Mouse (Mus musculus) heart, postnatal 0 days (tissue): ENCODE results near the gene Kl. TPM values are rescaled to one million over a fixed set of nuclear protein-coding genes. Genes with fewer than 3 reads are reported as not detected.

Experiments used
- ATAC-seq: fragments of 200-750 bp; cut with Nextera tagmentation; 2 replicates; pipeline ENCODE4 v1.8.0; 2017; ENCODE audit warnings: low read depth, moderate number of reproducible peaks, moderate library complexity; ENCODE audit not compliant: insufficient read depth
- DNase-seq: peaks from one replicate; pipeline ENCODE4 v3.0.0-alpha.2; 2016; ENCODE audit warnings: low spot score
- H3K27ac ChIP-seq: fragments of 300-500 bp; sonication (generic); 2 replicates; pipeline ENCODE4 v1.5.1; 2014; ENCODE audit warnings: low read depth, mild to moderate bottlenecking
- H3K27me3 ChIP-seq: fragments of 300-500 bp; sonication (generic); 2 replicates; pipeline ENCODE4 v1.6.1; 2014; ENCODE audit warnings: low read length, mixed read lengths; ENCODE audit not compliant: control insufficient read depth, insufficient read depth
- H3K36me3 ChIP-seq: fragments of 300-500 bp; sonication (generic); replicated peaks from 2 replicates; pipeline ENCODE4 v1.6.1; 2014; ENCODE audit warnings: low read length, mixed read lengths; ENCODE audit not compliant: control insufficient read depth, insufficient read depth
- H3K4me1 ChIP-seq: fragments of 300-500 bp; sonication (generic); 2 replicates; pipeline ENCODE4 v1.6.1; 2014; ENCODE audit warnings: antibody characterized with exemption; ENCODE audit not compliant: control insufficient read depth, insufficient read depth
- H3K4me2 ChIP-seq: fragments of 300-500 bp; sonication (generic); 2 replicates; pipeline ENCODE4 v1.6.1; 2014; ENCODE audit warnings: low read depth, mild to moderate bottlenecking, low read length, moderate library complexity
- H3K4me3 ChIP-seq: fragments of 300-500 bp; sonication (generic); 2 replicates; pipeline ENCODE4 v1.5.1; 2014; ENCODE audit warnings: low read depth, low read length
- H3K9ac ChIP-seq: fragments of 300-500 bp; sonication (generic); replicated peaks from 2 replicates; pipeline ENCODE4 v1.6.1; 2014; ENCODE audit warnings: low read depth, low read length, mixed read lengths
- H3K9me3 ChIP-seq: fragments of 300-500 bp; sonication (generic); replicated peaks from 2 replicates; pipeline ENCODE4 v1.6.1; 2016; ENCODE audit warnings: low read length; ENCODE audit not compliant: control insufficient read depth
- CTCF ChIP-seq: IDR thresholded peaks from 2 replicates; pipeline ENCODE4 v1.5.1; 2016; ENCODE audit warnings: antibody characterized with exemption, control low read depth, low read depth
- EP300 ChIP-seq: IDR thresholded peaks from 2 replicates; pipeline ENCODE4 v1.6.1; 2016; ENCODE audit warnings: antibody characterized with exemption, low read depth
- WGBS: fragments of 180-500 bp; shearing (Covaris S2); extraction: QIAGEN DNeasy Blood & Tissue Kit; methylation state at CpG from one replicate; pipeline ENCODE4 v1.1.7; 2014; 5-methylcytosine and 5-hydroxymethylcytosine counted together
- polyA plus RNA-seq: library from polyadenylated mRNA; unstranded; fragments of >200 nt; fragmentation: Nextera tagmentation; extraction: Ambion mirVana; gene quantifications from 2 replicates; pipeline ENCODE4 v1.2.1, GENCODE M21; 2015
- total RNA-seq: library from RNA; depleted of rRNA; stranded (reverse); fragments of >200 nt; gene quantifications from 2 replicates; pipeline ENCODE4 v1.2.3, GENCODE M21; 2014; ENCODE audit warnings: low replicate concordance; rRNA removed

Kl gene
- total RNA-seq (0.04 and 0.08 TPM in 2 replicates), polyA plus RNA-seq (0.05 and 0.10 TPM in 2 replicates)

- peak; percentile 30; the same call in 1 of the 2 replicates for ATAC-seq
- no peak for DNase-seq
- Histone ChIP-seq H3K27ac (no peak within 1 kb of the TSS), H3K4me1 (0 out of 2 replicates have a peak, but pooled peaks cover 3% of the 10 kb centered on the region), H3K4me2 (peak within 1 kb of the TSS; percentile 85), H3K27me3 (peaks cover 50% of the 10 kb centered on the region), H3K36me3 (no peaks in the 10 kb centered on the region), H3K9ac (no peak within 1 kb of the TSS), H3K4me3 (peak within 1 kb of the TSS; percentile 51), H3K9me3 (no peaks in the 10 kb centered on the region)
- WGBS, result 2% methylated on average over 22 of the region's 22 CpGs
- TF ChIP-seq CTCF (no peak), EP300 (no peak)
Measured at GRCm38 (mm10) chr5:150952328-150952668, at the start of gene Kl. Kl (plus strand) TSS chr5:150952607.

GRCm38 (mm10) chr5:150906053-150907040 is 46.1 kb upstream of the Kl start:
- Histone ChIP-seq H3K4me1 (no peaks in the 10 kb centered on the region), H3K4me2 (no peak overlapping the region), H3K9me3 (peaks cover 4% of the 10 kb centered on the region; the same call in 1 of the 2 replicates), H3K9ac (no peak overlapping the region), H3K36me3 (no peaks in the 10 kb centered on the region), H3K4me3 (no peak overlapping the region), H3K27ac (no peak overlapping the region), H3K27me3 (no peaks in the 10 kb centered on the region)
- WGBS, result 26% methylated on average over 9 of the region's 9 CpGs
- ATAC-seq (no peak), DNase-seq (no peak)
- TF ChIP-seq EP300 (no peak), CTCF (no peak)

GRCm38 (mm10) chr5:150912156-150912555 is 40.3 kb upstream of the Kl start:
- Histone ChIP-seq H3K4me1 (no peaks in the 10 kb centered on the region), H3K9me3 (peaks cover 4% of the 10 kb centered on the region; the same call in 1 of the 2 replicates), H3K36me3 (no peaks in the 10 kb centered on the region), H3K4me3 (no peak overlapping the region), H3K4me2 (no peak overlapping the region), H3K9ac (no peak overlapping the region), H3K27ac (no peak overlapping the region), H3K27me3 (no peaks in the 10 kb centered on the region)
- DNase-seq (no peak), ATAC-seq (peak; percentile 27; the same call in 1 of the 2 replicates)
- TF ChIP-seq CTCF (no peak), EP300 (no peak)
- 13% methylated on average over 2 of the region's 2 CpGs for WGBS

GRCm38 (mm10) chr5:150912656-150913055 is 39.8 kb upstream of the Kl start:
- TF ChIP-seq CTCF (no peak), EP300 (no peak)
- no peaks in the 10 kb centered on the region for H3K36me3 ChIP-seq
- DNase-seq, result no peak
- H3K4me2 ChIP-seq, result no peak overlapping the region
- no peaks in the 10 kb centered on the region for H3K4me1 ChIP-seq
- H3K4me3 ChIP-seq, result no peak overlapping the region
- H3K9ac ChIP-seq, result no peak overlapping the region
- ATAC-seq, result no peak
- no peaks in the 10 kb centered on the region for H3K27me3 ChIP-seq
- H3K27ac ChIP-seq, result no peak overlapping the region
- 32% methylated on average over 5 of the region's 5 CpGs for WGBS
- peaks cover 4% of the 10 kb centered on the region; the same call in 1 of the 2 replicates for H3K9me3 ChIP-seq

GRCm38 (mm10) chr5:150915080-150916055 is 37.0 kb upstream of the Kl start:
- Histone ChIP-seq H3K4me3 (no peak overlapping the region), H3K4me1 (no peaks in the 10 kb centered on the region), H3K36me3 (no peaks in the 10 kb centered on the region), H3K27me3 (no peaks in the 10 kb centered on the region), H3K4me2 (no peak overlapping the region), H3K9me3 (no peaks in the 10 kb centered on the region), H3K27ac (no peak overlapping the region), H3K9ac (no peak overlapping the region)
- DNase-seq (no peak), ATAC-seq (no peak)
- 51% methylated on average over 4 of the region's 4 CpGs for WGBS
- TF ChIP-seq CTCF, result no peak
- no peak for TF ChIP-seq EP300
